Mouse (Mus musculus): ENCODE data around the gene A030003K21Rik.

DNA sequence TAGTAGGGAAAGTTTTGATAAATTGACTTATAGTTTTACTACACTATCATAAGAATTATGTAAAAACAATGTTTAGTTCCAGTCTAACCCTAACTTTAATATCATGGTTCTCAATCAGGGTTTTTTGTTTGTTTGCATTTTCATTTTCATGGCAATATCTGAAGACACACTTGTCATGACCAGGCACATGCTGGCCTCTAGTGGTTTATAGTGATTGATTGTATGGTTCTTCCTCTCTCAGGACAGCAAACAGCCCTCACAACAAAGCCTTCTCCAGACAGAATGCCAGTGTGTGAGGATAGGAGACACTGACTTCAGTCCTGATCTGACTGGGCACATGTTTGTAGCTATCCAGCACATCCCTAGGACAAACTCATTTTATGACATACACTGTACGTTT is 30.1 kb upstream of the A030003K21Rik start:
- TF ChIP-seq CTCF (IDR thresholded peaks at IDR 0.05; ENCODE audit: borderline replicate concordance, insufficient read depth, low read depth, low read length) (no peak), POLR2A (IDR thresholded peaks at IDR 0.05; ENCODE audit: borderline replicate concordance, insufficient read depth, low read length) (no peak)
